Mouse (Mus musculus) lung, adult 2 months (tissue): ENCODE data around the gene Jpt2. TPM values are rescaled to one million over a fixed set of nuclear protein-coding genes. Genes with fewer than 3 reads are reported as not detected.

ENCODE experiments used
- DNase-seq: peaks from one replicate; pipeline ENCODE4 v3.0.0; 2022
- H3K4me1 ChIP-seq: fragments of 200-500 bp; 2 replicates; pipeline ENCODE4 v1.6.1; 2011; ENCODE audit warnings: low read length; ENCODE audit not compliant: control insufficient read depth, insufficient read depth
- H3K4me3 ChIP-seq: fragments of 200-500 bp; replicated peaks from 2 replicates; pipeline ENCODE3; 2011; ENCODE audit warnings: low read depth, mild to moderate bottlenecking, control low read depth, low read length; ENCODE audit errors: extremely low read depth
- CTCF ChIP-seq: fragments of 200-500 bp; IDR thresholded peaks from 2 replicates; pipeline ENCODE4 v1.5.1; 2011; ENCODE audit warnings: mild to moderate bottlenecking, low read length, control low read depth; ENCODE audit not compliant: insufficient read depth
- POLR2A ChIP-seq: fragments of 200-500 bp; IDR thresholded peaks from 2 replicates; pipeline ENCODE4 v1.6.1; 2011; ENCODE audit warnings: low read depth, mild to moderate bottlenecking, control low read depth, low read length, borderline replicate concordance; ENCODE audit errors: extremely low read depth
- WGBS: fragments of 180-500 bp; shearing (Covaris S2); methylation state at CpG from one replicate; pipeline ENCODE4 v1.1.7; 2018; 5-methylcytosine and 5-hydroxymethylcytosine counted together
- polyA plus RNA-seq: library from polyadenylated mRNA; depleted of rRNA; stranded (reverse); fragments of >200 nt; gene quantifications from 2 replicates; pipeline ENCODE4 v1.2.3, GENCODE M21; 2012; rRNA removed

Jpt2 gene
- polyA plus RNA-seq, 1 experiment = 10.2 TPM

DNA sequence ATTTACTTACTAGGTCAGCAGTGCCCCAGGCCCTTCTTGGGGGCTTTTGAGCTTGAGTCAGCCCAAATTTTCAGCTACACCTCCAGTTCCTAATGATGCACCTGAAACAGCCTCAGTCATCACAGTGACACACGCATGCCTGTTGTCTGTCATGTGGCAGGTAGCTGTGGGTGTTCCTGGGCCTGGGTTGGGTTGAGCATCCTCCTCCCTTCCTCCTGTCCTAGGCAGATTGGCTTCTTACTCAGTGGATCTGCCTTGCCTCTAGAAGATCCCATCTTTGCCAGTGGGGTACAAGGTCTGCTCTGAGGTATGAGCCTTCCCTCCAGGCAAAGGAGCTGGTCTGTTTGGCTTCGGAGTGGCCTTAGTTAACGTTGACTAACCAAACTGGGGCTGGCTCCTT lies 71.6 kb downstream of the Jpt2 start:
- 83% methylated on average over 3 of the region's 3 CpGs for WGBS
- no peak overlapping the region for H3K4me3 ChIP-seq
- H3K4me1 ChIP-seq = peaks cover 9% of the 10 kb centered on the region; the same call in 1 of the 2 replicates
- TF ChIP-seq POLR2A (peak; percentile 38; the same call in 1 of the 2 replicates), CTCF (no peak)
- no peak for DNase-seq

Other genes with a start within 250 kb of the Jpt2 start
- gene Rnf151, start 242.6 kb downstream of the Jpt2 start, polyA plus RNA-seq = 0.29 and 0.57 TPM in 2 replicates
- 1,603 and 2,135 TPM in 2 replicates for gene Rps2, start 242.6 kb downstream of the Jpt2 start, polyA plus RNA-seq
- 174 and 218 TPM in 2 replicates for gene Ndufb10, start 236.2 kb downstream of the Jpt2 start, polyA plus RNA-seq
- 0.26 and 6.4 TPM in 2 replicates for gene Rpl3l, start 232.9 kb downstream of the Jpt2 start, polyA plus RNA-seq
- gene Msrb1, start 224.0 kb downstream of the Jpt2 start, polyA plus RNA-seq = 84.4 and 103 TPM in 2 replicates
- gene Hs3st6, start 207.7 kb downstream of the Jpt2 start, polyA plus RNA-seq = 6.4 and 8.9 TPM in 2 replicates
- gene Meiob, start 156.4 kb downstream of the Jpt2 start, polyA plus RNA-seq = not detected in 2 replicates
- gene Hagh, start 120.5 kb downstream of the Jpt2 start, polyA plus RNA-seq = 56.1 and 83.4 TPM in 2 replicates
- 6.4 and 7.8 TPM in 2 replicates for gene Fahd1, start 110.3 kb downstream of the Jpt2 start, polyA plus RNA-seq
- 3.0 and 3.9 TPM in 2 replicates for gene Igfals, start 94.7 kb downstream of the Jpt2 start, polyA plus RNA-seq
- gene Nubp2, start 74.3 kb downstream of the Jpt2 start, polyA plus RNA-seq = 23.6 and 36.7 TPM in 2 replicates
- gene Spsb3, start 74.0 kb downstream of the Jpt2 start, polyA plus RNA-seq = 76.4 and 85.4 TPM in 2 replicates
- 41.1 and 48.0 TPM in 2 replicates for gene Eme2, start 65.6 kb downstream of the Jpt2 start, polyA plus RNA-seq
- 100 and 115 TPM in 2 replicates for gene Mrps34, start 65.6 kb downstream of the Jpt2 start, polyA plus RNA-seq
- 55.8 and 69.4 TPM in 2 replicates for gene Nme3, start 64.2 kb downstream of the Jpt2 start, polyA plus RNA-seq
- gene Mapk8ip3, start 23.7 kb downstream of the Jpt2 start, polyA plus RNA-seq = 110 and 119 TPM in 2 replicates
- 16.4 and 18.0 TPM in 2 replicates for gene Cramp1l, start 55.1 kb upstream of the Jpt2 start, polyA plus RNA-seq
- gene Ift140, start 55.4 kb upstream of the Jpt2 start, polyA plus RNA-seq = 9.1 and 11.1 TPM in 2 replicates
- 340 and 393 TPM in 2 replicates for gene Tmem204, start 122.9 kb upstream of the Jpt2 start, polyA plus RNA-seq
- 17.9 and 19.2 TPM in 2 replicates for gene Telo2, start 155.3 kb upstream of the Jpt2 start, polyA plus RNA-seq
- not detected in 2 replicates for gene Ptx4, start 160.1 kb upstream of the Jpt2 start, polyA plus RNA-seq
- 35.3 and 44.6 TPM in 2 replicates for gene Clcn7, start 172.7 kb upstream of the Jpt2 start, polyA plus RNA-seq
- gene Ccdc154, start 201.8 kb upstream of the Jpt2 start, polyA plus RNA-seq = not detected in 2 replicates
- 6.2 and 6.9 TPM in 2 replicates for gene Gm38655, start 214.8 kb upstream of the Jpt2 start, polyA plus RNA-seq
- gene BC003965, start 223.9 kb upstream of the Jpt2 start, polyA plus RNA-seq = 9.4 and 10.2 TPM in 2 replicates
- gene Unkl, start 227.7 kb upstream of the Jpt2 start, polyA plus RNA-seq = 29.8 and 32.0 TPM in 2 replicates